Mouse (Mus musculus) megakaryocyte, embryonic 14.5 days (primary cell): ENCODE results near the gene Tubgcp2.

Source experiments
- FLI1 ChIP-seq: IDR thresholded peaks from 2 replicates; pipeline ENCODE4 v1.6.1; 2012; ENCODE audit warnings: low read length, inconsistent platforms, mixed read lengths
- GATA1 ChIP-seq: IDR thresholded peaks from 3 replicates; pipeline ENCODE4 v1.6.1; 2012; ENCODE audit warnings: mixed read lengths, low read length, inconsistent platforms, borderline replicate concordance

- no peak for TF ChIP-seq GATA1
- TF ChIP-seq FLI1: no peak
Measured at GRCm38 (mm10) chr7:139963814-139964213, 72.7 kb downstream of the Tubgcp2 start.
